Mouse (Mus musculus): ENCODE measurements around the gene Siah3. TPM values are rescaled to one million over a fixed set of nuclear protein-coding genes. Genes with fewer than 3 reads are reported as not detected.

Gene Siah3
- polyA plus RNA-seq, 1 experiment: not detected

DNA sequence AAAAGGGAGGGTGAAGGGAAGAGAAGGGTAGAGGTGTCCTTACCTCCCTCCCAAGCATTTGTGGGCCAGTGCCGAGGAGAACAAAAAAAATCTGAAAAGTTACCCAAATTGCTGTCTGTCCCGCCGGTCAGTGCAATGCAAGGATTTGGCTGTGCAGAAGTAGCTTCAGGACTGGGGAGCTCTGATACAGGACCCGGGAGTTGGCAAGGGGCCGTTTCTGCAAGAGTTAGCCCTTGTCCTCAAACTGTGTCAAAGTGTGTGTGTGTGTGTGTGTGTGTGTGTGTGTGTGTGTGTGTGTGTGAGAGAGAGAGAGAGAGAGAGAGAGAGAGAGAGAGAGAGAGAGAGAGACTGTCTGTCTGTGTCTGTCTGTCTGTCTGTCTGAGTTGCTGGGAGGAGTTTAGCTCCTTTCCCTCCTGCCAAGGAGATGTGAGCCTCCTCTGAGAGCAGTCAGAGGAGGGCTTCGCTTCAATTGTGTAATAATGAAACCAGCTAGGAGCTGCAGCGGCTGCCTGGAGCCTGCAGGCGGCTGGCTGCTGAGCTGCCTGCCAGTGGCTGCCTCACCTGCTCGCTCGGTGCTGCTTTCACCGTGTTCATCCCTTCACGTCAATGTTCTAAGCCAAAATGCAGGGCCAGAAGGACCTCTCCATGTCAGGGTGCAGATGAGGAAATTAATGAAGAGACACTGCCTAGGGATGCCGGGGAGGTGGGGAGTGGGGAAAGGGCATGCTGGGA is 873 bp downstream of the Siah3 start:
- Histone ChIP-seq H3ac (ENCODE audit: control insufficient read depth, insufficient read length, low read depth) (no peak overlapping the region), H3K79me2 (ENCODE audit: control insufficient read depth, insufficient read depth) (no peaks in the 10 kb centered on the region), H3K79me3 (ENCODE audit: low read depth) (no peaks in the 10 kb centered on the region), H3K36me3 (ENCODE audit: control insufficient read depth, insufficient read depth) (no peaks in the 10 kb centered on the region), H3K4me3 (ENCODE audit: insufficient read depth, poor library complexity, severe bottlenecking) (no peak overlapping the region), H3K27me3 (ENCODE audit: control insufficient read depth, insufficient read depth, insufficient read length) (peaks cover 42% of the 10 kb centered on the region)
- TF ChIP-seq USF1 (IDR thresholded peaks at IDR 0.05; ENCODE audit: low read depth) (no peak), MAX (IDR thresholded peaks at IDR 0.05) (no peak), MYOD1 (IDR thresholded peaks at IDR 0.05; ENCODE audit: control insufficient read depth, insufficient read length, low read depth) (no peak), FOSL1 (IDR thresholded peaks at IDR 0.05; ENCODE audit: insufficient read depth, low read length, poor library complexity, severe bottlenecking) (no peak), MYOG (IDR thresholded peaks at IDR 0.05; ENCODE audit: control insufficient read depth, extremely low read depth, insufficient read length) (no peak), CTCF (IDR thresholded peaks at IDR 0.05; ENCODE audit: control insufficient read depth, insufficient read depth, insufficient read length) (no peak), CEBPB (IDR thresholded peaks at IDR 0.05; ENCODE audit: low read depth) (no peak)

DNA sequence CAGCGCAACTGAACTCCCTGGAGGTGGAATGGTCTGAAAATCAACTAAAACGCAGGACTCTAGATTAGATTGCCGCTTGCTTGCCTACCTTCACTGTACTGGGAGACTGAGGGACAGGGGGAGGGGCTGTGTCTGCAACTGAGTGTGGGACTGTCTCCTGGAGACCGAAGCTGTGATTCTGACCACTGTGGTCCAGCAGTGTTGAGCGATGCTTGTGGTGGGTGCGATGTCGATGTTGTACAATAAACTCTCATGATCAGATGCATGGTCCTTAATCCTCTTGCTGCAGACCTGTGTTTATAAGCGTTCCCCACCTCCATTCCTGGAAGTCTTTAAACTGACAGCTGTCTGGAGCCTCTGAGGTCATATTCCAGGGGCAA is 1.4 kb downstream of the Siah3 start:
- Histone ChIP-seq H3K36me3 (ENCODE audit: control insufficient read depth, insufficient read depth) (no peaks in the 10 kb centered on the region), H3K79me3 (ENCODE audit: low read depth) (no peaks in the 10 kb centered on the region), H3K4me3 (ENCODE audit: insufficient read depth, poor library complexity, severe bottlenecking) (no peak overlapping the region), H3ac (ENCODE audit: control insufficient read depth, insufficient read length, low read depth) (no peak overlapping the region), H3K79me2 (ENCODE audit: control insufficient read depth, insufficient read depth) (no peaks in the 10 kb centered on the region), H3K27me3 (ENCODE audit: control insufficient read depth, insufficient read depth, insufficient read length) (peaks cover 42% of the 10 kb centered on the region)
- TF ChIP-seq FOSL1 (IDR thresholded peaks at IDR 0.05; ENCODE audit: insufficient read depth, low read length, poor library complexity, severe bottlenecking): no peak
- no peak for TF ChIP-seq MYOG (IDR thresholded peaks at IDR 0.05; ENCODE audit: control insufficient read depth, extremely low read depth, insufficient read length)
- TF ChIP-seq MYOD1 (IDR thresholded peaks at IDR 0.05; ENCODE audit: control insufficient read depth, insufficient read length, low read depth): no peak
- TF ChIP-seq USF1 (IDR thresholded peaks at IDR 0.05; ENCODE audit: low read depth): no peak
- TF ChIP-seq CTCF (IDR thresholded peaks at IDR 0.05; ENCODE audit: control insufficient read depth, insufficient read depth, insufficient read length): no peak
- TF ChIP-seq CEBPB (IDR thresholded peaks at IDR 0.05; ENCODE audit: low read depth): no peak

DNA sequence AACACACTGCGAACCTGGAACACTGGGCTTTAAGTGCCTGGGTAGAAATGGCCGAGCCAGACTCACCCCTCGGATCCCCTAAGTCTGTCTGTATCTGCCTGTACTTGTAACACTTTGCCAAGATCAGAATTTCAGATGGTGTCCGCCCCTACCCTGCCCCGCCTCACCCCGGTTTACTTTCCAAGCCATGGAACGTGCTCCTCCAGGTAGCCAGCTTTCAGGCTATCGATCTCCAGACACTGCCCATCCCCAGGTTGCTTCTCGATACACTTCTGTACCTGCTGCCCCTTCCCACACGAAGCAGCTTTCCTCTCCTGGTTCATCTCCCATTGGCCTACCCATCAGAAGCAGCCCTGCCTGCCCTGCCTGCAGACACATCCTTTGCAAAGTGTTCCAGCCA is 3.6 kb downstream of the Siah3 start:
- Histone ChIP-seq H3K79me2 (ENCODE audit: control insufficient read depth, insufficient read depth) (no peaks in the 10 kb centered on the region), H3K36me3 (ENCODE audit: control insufficient read depth, insufficient read depth) (no peaks in the 10 kb centered on the region), H3ac (ENCODE audit: control insufficient read depth, insufficient read length, low read depth) (no peak overlapping the region), H3K79me3 (ENCODE audit: low read depth) (no peaks in the 10 kb centered on the region), H3K4me3 (ENCODE audit: insufficient read depth, poor library complexity, severe bottlenecking) (no peak overlapping the region), H3K27me3 (ENCODE audit: control insufficient read depth, insufficient read depth, insufficient read length) (peaks cover 42% of the 10 kb centered on the region)
- no peak for TF ChIP-seq CTCF (IDR thresholded peaks at IDR 0.05; ENCODE audit: control insufficient read depth, insufficient read depth, insufficient read length)
- TF ChIP-seq FOSL1 (IDR thresholded peaks at IDR 0.05; ENCODE audit: insufficient read depth, low read length, poor library complexity, severe bottlenecking): no peak

DNA sequence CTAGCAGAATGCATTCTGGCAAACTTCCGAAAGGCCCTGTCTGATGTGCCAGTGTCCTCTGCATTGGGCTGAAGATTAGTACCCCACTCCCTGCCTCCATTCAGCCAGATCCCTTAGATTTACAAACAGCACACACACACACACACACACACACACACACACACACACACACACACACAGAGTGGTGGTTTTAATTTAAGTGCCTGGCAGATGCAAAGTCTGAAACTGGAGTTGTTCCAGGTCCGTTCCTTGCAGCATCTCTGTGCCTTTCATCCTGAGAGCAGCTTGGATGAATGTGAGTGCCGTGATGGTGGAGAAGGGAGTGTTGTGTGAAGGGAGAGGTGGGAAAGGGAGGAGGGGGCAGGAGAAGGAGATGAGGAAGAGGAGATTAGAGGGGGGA is 4.2 kb downstream of the Siah3 start:
- H3ac ChIP-seq (ENCODE audit: control insufficient read depth, insufficient read length, low read depth): no peak overlapping the region
- TF ChIP-seq MYOD1 (IDR thresholded peaks at IDR 0.05; ENCODE audit: control insufficient read depth, insufficient read length, low read depth) (no peak), FOSL1 (IDR thresholded peaks at IDR 0.05; ENCODE audit: insufficient read depth, low read length, poor library complexity, severe bottlenecking) (no peak), MAX (IDR thresholded peaks at IDR 0.05) (no peak), MYOG (IDR thresholded peaks at IDR 0.05; ENCODE audit: control insufficient read depth, extremely low read depth, insufficient read length) (no peak), CEBPB (IDR thresholded peaks at IDR 0.05; ENCODE audit: low read depth) (no peak)
- peaks cover 37% of the 10 kb centered on the region for H3K27me3 ChIP-seq (ENCODE audit: control insufficient read depth, insufficient read depth, insufficient read length)
- H3K36me3 ChIP-seq (ENCODE audit: control insufficient read depth, insufficient read depth): no peaks in the 10 kb centered on the region
- no peak overlapping the region for H3K4me3 ChIP-seq (ENCODE audit: insufficient read depth, poor library complexity, severe bottlenecking)
- no peaks in the 10 kb centered on the region for H3K79me2 ChIP-seq (ENCODE audit: control insufficient read depth, insufficient read depth)
- H3K79me3 ChIP-seq (ENCODE audit: low read depth): no peaks in the 10 kb centered on the region

DNA sequence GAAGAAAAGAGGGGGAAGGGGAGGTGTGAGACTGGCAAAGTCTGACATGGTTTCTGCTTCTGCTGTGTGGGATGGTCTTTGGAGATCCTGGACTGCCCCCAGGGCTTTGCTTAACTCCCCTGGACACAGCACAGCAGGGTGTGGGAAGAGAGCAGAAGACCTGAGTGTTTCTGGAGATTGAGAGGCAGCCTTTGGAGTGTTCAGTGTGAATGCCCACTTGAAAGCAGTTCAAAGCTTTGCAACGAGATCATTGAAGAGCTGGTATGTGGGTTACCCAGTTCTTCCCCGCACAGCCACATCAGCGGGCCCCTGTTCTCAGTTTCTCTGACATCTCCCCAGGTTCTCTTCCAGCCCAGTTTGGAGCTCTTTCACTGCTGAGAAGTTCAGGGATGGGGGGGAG is 4.7 kb downstream of the Siah3 start:
- no peaks in the 10 kb centered on the region for H3K79me2 ChIP-seq (ENCODE audit: control insufficient read depth, insufficient read depth)
- H3K27me3 ChIP-seq (ENCODE audit: control insufficient read depth, insufficient read depth, insufficient read length): peaks cover 37% of the 10 kb centered on the region
- no peaks in the 10 kb centered on the region for H3K79me3 ChIP-seq (ENCODE audit: low read depth)
- no peak for TF ChIP-seq FOSL1 (IDR thresholded peaks at IDR 0.05; ENCODE audit: insufficient read depth, low read length, poor library complexity, severe bottlenecking)
- TF ChIP-seq USF1 (IDR thresholded peaks at IDR 0.05; ENCODE audit: low read depth): no peak
- no peak for TF ChIP-seq MAX (IDR thresholded peaks at IDR 0.05)
- H3K36me3 ChIP-seq (ENCODE audit: control insufficient read depth, insufficient read depth): no peaks in the 10 kb centered on the region
- H3K4me3 ChIP-seq (ENCODE audit: insufficient read depth, poor library complexity, severe bottlenecking): no peak overlapping the region
- no peak overlapping the region for H3ac ChIP-seq (ENCODE audit: control insufficient read depth, insufficient read length, low read depth)

DNA sequence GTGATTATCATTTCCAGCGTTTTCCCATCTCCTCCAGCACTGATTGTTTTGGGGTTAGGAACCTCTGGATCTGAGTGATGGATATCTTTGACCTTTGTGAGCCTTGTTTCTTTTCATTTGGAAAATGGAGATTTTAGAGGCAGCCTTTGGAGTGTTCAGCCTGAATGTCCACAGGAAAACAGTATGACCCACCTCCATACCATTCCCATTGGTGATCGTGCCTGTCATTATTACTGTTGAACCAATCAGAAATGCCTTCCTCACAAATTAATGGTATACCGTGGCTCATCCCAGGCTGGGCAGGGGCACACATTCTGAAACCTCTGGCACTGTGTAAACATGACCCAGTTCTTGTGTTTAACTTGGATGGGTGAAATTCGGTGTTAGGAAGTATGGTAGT is 6.0 kb downstream of the Siah3 start:
- H3K4me3 ChIP-seq (ENCODE audit: insufficient read depth, poor library complexity, severe bottlenecking): no peak overlapping the region
- no peaks in the 10 kb centered on the region for H3K79me2 ChIP-seq (ENCODE audit: control insufficient read depth, insufficient read depth)
- H3K27me3 ChIP-seq (ENCODE audit: control insufficient read depth, insufficient read depth, insufficient read length): peaks cover 34% of the 10 kb centered on the region
- H3K79me3 ChIP-seq (ENCODE audit: low read depth): no peaks in the 10 kb centered on the region
- H3K36me3 ChIP-seq (ENCODE audit: control insufficient read depth, insufficient read depth): no peaks in the 10 kb centered on the region
- no peak overlapping the region for H3ac ChIP-seq (ENCODE audit: control insufficient read depth, insufficient read length, low read depth)
- TF ChIP-seq USF1 (IDR thresholded peaks at IDR 0.05; ENCODE audit: low read depth): no peak
